Mouse (Mus musculus) heart, embryonic 13.5 days (tissue): ENCODE measurements around the gene Mgll. TPM values are rescaled to one million over a fixed set of nuclear protein-coding genes. Genes with fewer than 3 reads are reported as not detected.

Experiments
- ATAC-seq: fragments of 200-750 bp; cut with Nextera tagmentation; 2 replicates; pipeline ENCODE4 v1.8.0; 2017; ENCODE audit warnings: moderate TSS enrichment; ENCODE audit not compliant: insufficient number of reproducible peaks, low FRiP score, low TSS enrichment; ENCODE audit errors: extremely low read depth
- H3K27ac ChIP-seq: fragments of 300-500 bp; sonication (generic); replicated peaks from 2 replicates; pipeline ENCODE4 v1.5.1; 2015; ENCODE audit warnings: moderate library complexity, mild to moderate bottlenecking, inconsistent platforms
- H3K27me3 ChIP-seq: fragments of 300-500 bp; sonication (generic); replicated peaks from 2 replicates; pipeline ENCODE4 v1.6.1; 2015; ENCODE audit warnings: mild to moderate bottlenecking, inconsistent platforms
- H3K36me3 ChIP-seq: fragments of 300-500 bp; sonication (generic); 2 replicates; pipeline ENCODE4 v1.6.1; 2015; ENCODE audit warnings: mild to moderate bottlenecking, inconsistent platforms
- H3K4me1 ChIP-seq: fragments of 300-500 bp; sonication (generic); 2 replicates; pipeline ENCODE4 v1.6.1; 2015; ENCODE audit warnings: inconsistent platforms
- H3K4me2 ChIP-seq: fragments of 300-500 bp; sonication (generic); 2 replicates; pipeline ENCODE4 v1.6.1; 2015; ENCODE audit warnings: inconsistent platforms, mild to moderate bottlenecking, moderate library complexity
- H3K4me3 ChIP-seq: fragments of 300-500 bp; sonication (generic); 2 replicates; pipeline ENCODE4 v1.5.1; 2015; ENCODE audit warnings: moderate library complexity, mild to moderate bottlenecking, inconsistent platforms
- H3K9ac ChIP-seq: fragments of 300-500 bp; sonication (generic); 2 replicates; pipeline ENCODE4 v1.6.1; 2015; ENCODE audit warnings: inconsistent platforms, mild to moderate bottlenecking, moderate library complexity
- H3K9me3 ChIP-seq: fragments of 300-500 bp; sonication (generic); 2 replicates; pipeline ENCODE4 v1.6.1; 2016; ENCODE audit warnings: inconsistent platforms
- WGBS: fragments of 180-500 bp; shearing (Covaris S2); methylation state at CpG from one replicate; pipeline ENCODE4 v1.1.7; 2015; ENCODE audit warnings: mixed read lengths; 5-methylcytosine and 5-hydroxymethylcytosine counted together
- polyA plus RNA-seq: library from polyadenylated mRNA; unstranded; fragments of >200 nt; fragmentation: Nextera tagmentation; extraction: Ambion mirVana; gene quantifications from 2 replicates; pipeline ENCODE4 v1.2.1, GENCODE M21; 2015

Gene Mgll
- polyA plus RNA-seq, 1 experiment from 2014 or later = 13.8 TPM

GRCm38 (mm10) chr6:88835047-88835446 is 110.8 kb downstream of the Mgll start:
- Histone ChIP-seq H3K4me2 (no peak overlapping the region), H3K9ac (no peak overlapping the region), H3K27ac (0 out of 2 replicates have a peak overlapping the region, but pooled peaks have one; percentile 8), H3K4me1 (peaks cover 31% of the 10 kb centered on the region), H3K27me3 (0 out of 2 replicates have a peak, but pooled peaks cover 2% of the 10 kb centered on the region), H3K4me3 (no peak overlapping the region), H3K36me3 (peaks cover 52% of the 10 kb centered on the region), H3K9me3 (no peaks in the 10 kb centered on the region)
- ATAC-seq = no peak
- 69% methylated on average over 5 of the region's 5 CpGs for WGBS

GRCm38 (mm10) chr6:88836178-88836819 is 112.1 kb downstream of the Mgll start:
- H3K4me1 ChIP-seq = peaks cover 41% of the 10 kb centered on the region
- no peak overlapping the region for H3K27ac ChIP-seq
- 84% methylated on average over 28 of the region's 28 CpGs for WGBS
- no peak overlapping the region for H3K9ac ChIP-seq
- H3K36me3 ChIP-seq = peaks cover 52% of the 10 kb centered on the region
- ATAC-seq = no peak
- H3K4me2 ChIP-seq = no peak overlapping the region
- H3K4me3 ChIP-seq = no peak overlapping the region
- no peaks in the 10 kb centered on the region for H3K27me3 ChIP-seq
- H3K9me3 ChIP-seq = no peaks in the 10 kb centered on the region

DNA sequence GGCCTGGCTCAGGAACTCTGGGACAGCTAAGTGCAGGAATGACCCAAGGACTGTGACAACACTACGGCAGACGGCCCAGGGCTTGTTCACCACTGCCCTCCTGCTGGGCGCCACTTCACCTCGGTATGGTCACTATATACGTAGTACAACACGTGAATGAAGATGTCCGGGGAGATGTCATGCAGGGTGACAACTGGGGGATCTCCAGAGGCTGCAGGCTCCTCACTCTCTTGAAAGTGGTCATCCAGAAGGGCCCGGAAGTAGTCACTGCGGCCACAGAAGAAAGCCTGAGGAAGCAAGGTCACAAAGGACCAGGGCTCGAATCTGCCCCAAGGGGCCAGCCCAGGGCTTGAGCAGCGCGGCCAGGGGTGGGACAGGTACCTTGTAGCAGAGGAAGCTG is 113.8 kb downstream of the Mgll start:
- Histone ChIP-seq H3K4me3 (no peak overlapping the region), H3K9ac (no peak overlapping the region), H3K9me3 (no peaks in the 10 kb centered on the region), H3K36me3 (peaks cover 52% of the 10 kb centered on the region), H3K4me1 (peaks cover 33% of the 10 kb centered on the region), H3K27me3 (no peaks in the 10 kb centered on the region), H3K27ac (no peak overlapping the region), H3K4me2 (no peak overlapping the region)
- 86% methylated on average over 12 of the region's 12 CpGs for WGBS
- ATAC-seq = no peak

GRCm38 (mm10) chr6:88838613-88839012 is 114.4 kb downstream of the Mgll start:
- no peaks in the 10 kb centered on the region for H3K9me3 ChIP-seq
- H3K27ac ChIP-seq = no peak overlapping the region
- peaks cover 33% of the 10 kb centered on the region for H3K4me1 ChIP-seq
- no peak overlapping the region for H3K4me2 ChIP-seq
- no peak overlapping the region for H3K4me3 ChIP-seq
- H3K36me3 ChIP-seq = peaks cover 52% of the 10 kb centered on the region
- ATAC-seq = no peak
- no peak overlapping the region for H3K9ac ChIP-seq
- H3K27me3 ChIP-seq = no peaks in the 10 kb centered on the region
- WGBS = 86% methylated on average over 10 of the region's 10 CpGs

GRCm38 (mm10) chr6:88839135-88839970 is 115.1 kb downstream of the Mgll start:
- Histone ChIP-seq H3K9me3 (no peaks in the 10 kb centered on the region), H3K4me2 (peak overlapping the region; percentile 85), H3K9ac (0 out of 2 replicates have a peak overlapping the region, but pooled peaks have one; percentile 24), H3K4me1 (peaks cover 31% of the 10 kb centered on the region), H3K4me3 (peak overlapping the region; percentile 95), H3K36me3 (peaks cover 52% of the 10 kb centered on the region), H3K27me3 (no peaks in the 10 kb centered on the region), H3K27ac (no peak overlapping the region)
- WGBS = 80% methylated on average over 26 of the region's 26 CpGs
- no peak for ATAC-seq

- Histone ChIP-seq H3K4me3 (peak overlapping the region; percentile 95), H3K9me3 (no peaks in the 10 kb centered on the region), H3K9ac (peak overlapping the region; percentile 93; the same call in 1 of the 2 replicates), H3K4me2 (peak overlapping the region; percentile 85), H3K27ac (no peak overlapping the region), H3K4me1 (peaks cover 28% of the 10 kb centered on the region), H3K27me3 (no peaks in the 10 kb centered on the region), H3K36me3 (peaks cover 46% of the 10 kb centered on the region)
- no peak for ATAC-seq
- WGBS = 74% methylated on average over 3 of the region's 3 CpGs
Observed at GRCm38 (mm10) chr6:88840211-88840610, 116.0 kb downstream of the Mgll start.

- WGBS = 52% methylated on average over 9 of the region's 9 CpGs
- peak overlapping the region; percentile 85 for H3K4me2 ChIP-seq
Observed at GRCm38 (mm10) chr6:88840791-88841513, 116.7 kb downstream of the Mgll start.

DNA sequence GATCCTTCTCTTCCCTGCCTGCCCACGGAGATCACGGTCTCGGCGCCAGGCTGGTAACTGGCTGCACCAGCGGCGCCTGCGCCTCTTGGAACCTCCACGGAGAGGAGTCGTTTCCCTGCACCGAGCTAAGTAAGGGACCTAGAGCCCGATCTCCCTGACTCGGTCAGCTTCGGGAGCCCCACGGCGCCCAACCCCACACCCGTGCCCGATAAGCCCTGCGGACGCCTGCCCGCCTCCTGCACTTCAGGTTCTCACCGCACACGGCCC is 117.2 kb downstream of the Mgll start:
- ATAC-seq = peak; percentile 5; the same call in 1 of the 2 replicates
- H3K4me1 ChIP-seq = peaks cover 28% of the 10 kb centered on the region
- no peaks in the 10 kb centered on the region for H3K9me3 ChIP-seq
- H3K9ac ChIP-seq = peak overlapping the region; percentile 93
- H3K36me3 ChIP-seq = peaks cover 34% of the 10 kb centered on the region
- peak overlapping the region; percentile 95 for H3K4me3 ChIP-seq
- H3K27ac ChIP-seq = peak overlapping the region; percentile 84
- peak overlapping the region; percentile 85 for H3K4me2 ChIP-seq
- under 1% methylated on average over 22 of the region's 22 CpGs for WGBS
- no peaks in the 10 kb centered on the region for H3K27me3 ChIP-seq

More at GRCm38 (mm10) chr6:88840791-88841513, 116.7 kb downstream of the Mgll start:
- H3K27me3 ChIP-seq = no peaks in the 10 kb centered on the region
- peak overlapping the region; percentile 93 for H3K9ac ChIP-seq
- H3K9me3 ChIP-seq = no peaks in the 10 kb centered on the region
- H3K27ac ChIP-seq = peak overlapping the region; percentile 84
- H3K4me3 ChIP-seq = peak overlapping the region; percentile 95
- H3K4me1 ChIP-seq = peaks cover 28% of the 10 kb centered on the region
- no peak for ATAC-seq
- peaks cover 38% of the 10 kb centered on the region for H3K36me3 ChIP-seq

GRCm38 (mm10) chr6:88841781-88842689 is 117.8 kb downstream of the Mgll start, which contains the start of gene Abtb1:
Gene Abtb1, minus strand, starts transcription at chr6:88841984.
- WGBS = under 1% methylated on average over 72 of the region's 72 CpGs
- peak; percentile 88 for ATAC-seq
- Histone ChIP-seq H3K9ac (peak within 1 kb of the TSS; percentile 93), H3K4me1 (peaks cover 28% of the 10 kb centered on the region), H3K4me2 (peak within 1 kb of the TSS; percentile 85), H3K27me3 (no peaks in the 10 kb centered on the region), H3K27ac (peak within 1 kb of the TSS; percentile 84), H3K9me3 (no peaks in the 10 kb centered on the region), H3K36me3 (peaks cover 28% of the 10 kb centered on the region), H3K4me3 (peak within 1 kb of the TSS; percentile 95)

DNA sequence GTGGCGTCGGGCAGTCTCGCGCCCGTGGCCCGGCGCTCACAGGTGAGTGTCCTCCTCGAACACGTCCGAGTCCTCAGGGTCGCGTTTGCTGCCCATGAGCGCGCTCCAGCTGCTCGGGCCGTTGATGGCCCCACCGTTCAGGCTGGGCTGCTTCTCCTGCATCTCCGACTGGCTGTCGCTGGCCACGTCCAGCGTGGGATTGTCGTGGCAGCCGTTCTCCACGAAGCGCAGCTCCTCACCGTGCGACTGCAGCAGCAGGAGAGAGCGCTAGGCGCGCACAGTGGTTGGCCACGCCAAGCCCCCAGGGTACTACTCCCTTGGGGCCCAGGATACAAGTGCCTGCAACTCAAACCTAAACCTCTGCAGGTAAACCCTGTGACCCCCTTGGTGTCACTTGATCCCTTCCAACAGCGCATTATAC is 118.5 kb downstream of the Mgll start:
- under 1% methylated on average over 32 of the region's 32 CpGs for WGBS
- peak overlapping the region; percentile 84 for H3K27ac ChIP-seq
- ATAC-seq = no peak
- H3K4me2 ChIP-seq = peak overlapping the region; percentile 85
- H3K4me1 ChIP-seq = peaks cover 28% of the 10 kb centered on the region
- peak overlapping the region; percentile 91 for H3K9ac ChIP-seq
- no peaks in the 10 kb centered on the region for H3K27me3 ChIP-seq
- no peaks in the 10 kb centered on the region for H3K9me3 ChIP-seq
- peak overlapping the region; percentile 95 for H3K4me3 ChIP-seq
- peaks cover 21% of the 10 kb centered on the region for H3K36me3 ChIP-seq
